Mouse (Mus musculus) left cerebral cortex, adult 18-20 months (tissue): ENCODE results near the gene Tex35. TPM values are rescaled to one million over a fixed set of nuclear protein-coding genes. Genes with fewer than 3 reads are reported as not detected.

Experiments
- DNase-seq, 2 experiments: peaks; one replicate each; pipeline ENCODE4 v3.0.0; 2021 to 2022; ENCODE audit warnings: low spot score in 2 of 2, mixed read lengths in 1 of 2
- total RNA-seq, 2 experiments: library from RNA; stranded (reverse); gene quantifications; 2 replicates each; pipeline ENCODE4 v1.2.3; 2021

Tex35 gene
- total RNA-seq, 2 experiments from 2014 or later = not detected

DNA sequence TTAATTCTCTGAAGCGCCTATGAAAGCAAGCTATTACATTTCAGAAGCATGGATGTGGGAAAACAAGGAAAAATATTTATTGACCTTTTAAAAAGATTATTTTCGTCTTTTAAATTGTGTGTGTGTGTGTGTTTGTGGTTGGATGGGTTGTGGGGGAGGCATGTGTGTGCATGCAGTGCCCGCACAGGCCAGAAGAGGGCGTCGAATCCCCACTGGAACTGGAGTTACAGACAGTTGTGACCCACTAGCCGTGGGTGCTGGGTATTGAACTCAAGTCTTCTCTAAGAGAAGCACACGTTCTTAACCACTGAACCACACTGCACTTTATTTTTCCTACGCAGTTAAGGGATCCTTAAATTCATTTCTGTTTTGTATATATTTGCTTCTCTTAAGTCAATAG lies 26.5 kb downstream of the Tex35 start:
- DNase-seq = no peak

DNA sequence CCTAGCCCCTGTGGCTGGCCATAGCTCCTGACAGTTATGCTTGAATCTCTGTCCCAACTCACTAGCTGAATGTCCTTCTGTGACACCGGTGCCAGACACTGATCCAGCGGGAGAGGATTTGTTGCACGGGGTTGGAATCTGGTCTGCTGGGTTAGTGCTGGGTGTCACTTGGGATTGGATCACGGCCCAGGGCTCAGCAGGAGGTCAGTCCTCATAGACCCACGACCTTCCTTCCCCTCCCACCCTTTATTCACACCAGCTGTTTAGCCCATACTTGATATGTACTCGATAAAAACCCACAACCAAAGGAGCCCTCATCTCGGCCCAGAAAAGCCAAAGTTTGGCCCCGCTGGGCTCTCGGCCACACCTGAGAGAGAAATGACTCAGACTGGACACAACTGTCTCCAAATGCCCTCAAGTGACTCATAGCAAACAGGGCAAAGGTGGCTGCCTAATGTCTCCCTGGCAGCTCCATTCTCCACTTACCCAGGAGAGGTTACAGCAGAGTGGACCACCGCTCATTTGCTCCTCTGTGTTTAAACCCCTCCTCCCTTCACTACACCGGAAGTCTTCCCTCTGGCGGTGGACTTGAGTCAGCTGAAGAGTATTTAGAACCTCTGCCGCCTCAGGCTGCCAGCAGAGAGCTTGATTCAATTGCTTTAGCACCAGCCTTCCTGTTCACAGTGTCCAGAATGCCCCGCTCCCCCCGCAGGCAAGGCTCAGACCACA lies 27.2 kb downstream of the Tex35 start:
- DNase-seq = no peak

DNA sequence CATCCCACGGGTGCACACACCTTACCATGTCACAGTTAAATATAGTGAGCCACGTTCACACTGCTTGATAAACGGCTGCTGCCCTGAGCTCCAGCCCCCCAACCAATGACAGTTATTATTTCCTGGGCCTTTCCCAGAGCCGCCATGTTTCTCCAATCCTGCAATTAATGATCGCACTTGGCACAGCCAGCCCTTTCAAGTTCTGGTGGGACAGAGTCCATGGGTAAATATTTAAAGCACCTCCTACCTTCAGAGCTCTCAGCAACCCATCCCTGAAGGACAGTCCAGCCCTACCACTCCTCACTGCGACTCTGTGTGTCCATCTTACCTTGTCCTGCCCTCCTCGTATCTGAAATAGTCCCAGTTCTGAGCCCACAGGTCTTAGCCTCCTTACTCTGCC lies 28.4 kb downstream of the Tex35 start:
- DNase-seq = no peak

GRCm38 (mm10) chr1:157079384-157080025 lies 29.0 kb downstream of the Tex35 start:
- DNase-seq = peak; percentile 32 to 38

GRCm38 (mm10) chr1:157076781-157077705 lies 31.4 kb downstream of the Tex35 start:
- peak; percentile 93 to 97 for DNase-seq

DNA sequence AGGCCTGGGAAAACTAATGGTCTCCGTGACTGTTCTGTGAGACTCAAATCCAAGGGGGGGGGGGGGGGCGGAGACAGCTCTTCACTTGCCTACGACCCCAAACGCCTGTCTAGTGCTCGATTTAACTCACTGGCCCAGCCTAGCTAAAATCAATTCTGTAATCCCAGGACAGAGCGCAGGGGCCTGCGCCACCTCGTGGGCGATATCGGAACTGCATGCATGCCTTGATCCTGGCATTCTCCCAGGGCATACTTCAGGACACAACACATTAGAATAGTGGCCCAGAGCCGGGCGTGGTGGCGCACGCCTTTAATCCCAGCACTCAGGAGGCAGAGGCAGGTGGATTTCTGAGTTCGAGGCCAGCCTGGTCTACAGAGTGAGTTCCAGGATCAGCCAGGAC lies 32.2 kb downstream of the Tex35 start:
- peak; percentile 76 to 81 for DNase-seq

GRCm38 (mm10) chr1:157074937-157075336 lies 33.5 kb downstream of the Tex35 start:
- DNase-seq = peak in 1 of 2 experiments; percentile 39

GRCm38 (mm10) chr1:157074371-157074770 lies 34.1 kb downstream of the Tex35 start:
- no peak for DNase-seq

- no peak for DNase-seq
Observed at GRCm38 (mm10) chr1:157073592-157073991, 34.9 kb downstream of the Tex35 start.

DNA sequence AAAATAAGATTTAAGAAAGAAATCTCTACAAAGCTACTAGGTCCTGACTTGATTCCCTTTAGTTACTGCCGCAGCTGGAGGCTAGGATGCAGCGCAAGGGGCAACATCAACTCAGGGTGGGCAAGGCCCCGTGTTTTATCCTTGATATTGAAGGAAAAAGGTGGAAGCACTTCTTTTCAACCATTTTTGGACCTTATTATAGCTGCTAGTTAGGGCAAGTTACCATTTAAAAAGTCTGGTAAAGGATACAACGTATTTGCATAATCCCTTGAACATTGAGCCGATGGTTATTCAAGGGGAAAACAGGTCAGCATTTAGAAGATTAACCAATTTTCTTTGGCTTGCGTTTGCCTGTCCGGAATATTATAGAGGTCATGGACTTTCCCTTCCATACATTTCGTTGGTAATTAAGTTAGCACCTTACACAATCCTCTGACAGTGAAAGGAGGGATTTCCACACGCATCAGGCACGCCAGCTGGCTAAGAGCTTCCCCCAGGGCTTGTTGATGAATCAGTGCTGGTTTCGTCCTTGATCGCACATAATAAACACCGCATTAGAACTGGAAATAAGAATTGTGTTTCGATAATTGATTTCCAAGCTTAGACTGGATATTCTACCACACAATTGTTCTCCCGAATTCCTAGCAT lies 39.2 kb downstream of the Tex35 start:
- no peak for DNase-seq

GRCm38 (mm10) chr1:157068316-157068715 lies 40.2 kb downstream of the Tex35 start:
- DNase-seq = no peak

DNA sequence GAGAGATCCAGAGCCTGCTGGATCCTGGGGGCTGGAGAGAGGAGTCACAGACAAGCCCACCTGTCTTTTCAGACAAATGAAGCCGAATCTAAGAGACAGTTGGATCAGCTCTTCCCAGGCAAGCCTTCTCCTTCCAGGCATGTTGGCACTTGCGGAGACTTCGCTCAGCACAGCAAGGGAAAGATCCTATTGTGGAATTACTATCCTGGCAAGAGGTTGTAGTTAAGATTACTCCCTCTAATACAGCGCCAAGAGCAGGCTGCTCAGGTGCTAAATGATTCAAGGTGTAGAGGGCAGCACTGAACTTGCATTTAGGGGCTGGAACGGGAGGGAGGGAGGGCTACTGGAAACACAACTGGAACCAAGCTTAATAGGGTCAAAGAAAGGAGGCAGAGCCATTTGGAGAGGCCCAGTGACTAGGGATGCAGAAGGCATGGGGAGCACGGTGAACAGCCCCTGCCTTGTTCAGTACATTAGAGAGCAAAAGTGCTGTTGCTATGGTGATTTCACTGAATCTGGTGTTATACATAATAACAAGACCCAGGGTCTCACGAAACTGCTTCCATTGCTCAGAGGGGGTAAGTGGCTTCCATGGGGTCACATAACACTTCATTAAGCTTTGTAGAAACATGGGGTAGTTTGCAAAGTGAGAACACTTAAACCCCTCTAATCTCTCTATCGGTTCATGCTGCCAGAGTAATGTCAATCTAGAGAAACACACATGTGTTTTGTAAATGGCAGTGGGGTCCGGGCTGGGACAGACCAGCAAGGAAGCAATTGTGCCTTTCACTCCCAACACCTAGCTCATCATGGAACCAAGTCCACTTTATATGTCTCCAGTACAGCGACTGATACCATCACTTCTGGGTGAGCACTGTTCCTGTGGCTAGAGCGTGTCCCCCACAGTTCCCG lies 42.4 kb downstream of the Tex35 start:
- DNase-seq = no peak

- DNase-seq = no peak
Observed at GRCm38 (mm10) chr1:157063318-157064115, 45.0 kb downstream of the Tex35 start.

DNA sequence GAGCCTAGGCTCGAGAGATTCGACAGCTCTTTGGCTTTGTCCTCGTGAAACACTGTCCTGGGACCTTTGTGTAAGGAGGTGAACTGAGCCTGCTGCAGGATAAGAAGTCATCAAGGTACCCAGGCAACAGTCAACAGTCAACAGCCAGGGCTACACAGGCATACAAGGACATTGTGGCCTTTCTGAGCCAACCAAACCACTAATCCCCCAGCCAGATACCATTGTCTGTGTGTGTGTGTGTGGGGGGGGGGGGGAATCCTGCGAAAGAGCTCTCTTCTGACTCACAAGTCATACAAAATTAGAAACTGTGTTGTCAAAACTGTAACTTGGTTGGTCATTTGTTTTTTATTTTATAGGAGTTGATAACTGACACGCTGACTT lies 46.0 kb downstream of the Tex35 start:
- no peak for DNase-seq

- no peak for DNase-seq
Observed at GRCm38 (mm10) chr1:157061800-157062444, 46.6 kb downstream of the Tex35 start.

DNA sequence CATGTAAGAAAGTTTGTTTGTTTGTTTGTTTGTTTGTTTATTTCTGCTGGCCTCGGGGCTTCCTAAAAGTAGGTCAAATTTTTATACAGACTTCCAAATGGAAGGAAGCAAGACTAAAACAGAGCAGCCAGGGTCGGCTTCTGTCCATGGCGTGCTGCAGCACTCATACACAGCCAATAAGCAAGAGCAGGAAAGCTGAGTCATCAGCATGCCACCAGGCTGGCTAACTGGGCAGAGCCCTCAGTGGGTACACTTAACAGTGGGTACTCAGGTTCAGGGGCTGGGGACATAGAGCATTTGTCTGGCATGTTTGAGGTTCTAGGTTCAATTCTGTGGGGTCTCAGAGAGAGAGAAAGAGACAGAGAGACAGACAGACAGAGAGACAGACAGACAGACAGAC lies 47.3 kb downstream of the Tex35 start:
- DNase-seq = no peak

DNA sequence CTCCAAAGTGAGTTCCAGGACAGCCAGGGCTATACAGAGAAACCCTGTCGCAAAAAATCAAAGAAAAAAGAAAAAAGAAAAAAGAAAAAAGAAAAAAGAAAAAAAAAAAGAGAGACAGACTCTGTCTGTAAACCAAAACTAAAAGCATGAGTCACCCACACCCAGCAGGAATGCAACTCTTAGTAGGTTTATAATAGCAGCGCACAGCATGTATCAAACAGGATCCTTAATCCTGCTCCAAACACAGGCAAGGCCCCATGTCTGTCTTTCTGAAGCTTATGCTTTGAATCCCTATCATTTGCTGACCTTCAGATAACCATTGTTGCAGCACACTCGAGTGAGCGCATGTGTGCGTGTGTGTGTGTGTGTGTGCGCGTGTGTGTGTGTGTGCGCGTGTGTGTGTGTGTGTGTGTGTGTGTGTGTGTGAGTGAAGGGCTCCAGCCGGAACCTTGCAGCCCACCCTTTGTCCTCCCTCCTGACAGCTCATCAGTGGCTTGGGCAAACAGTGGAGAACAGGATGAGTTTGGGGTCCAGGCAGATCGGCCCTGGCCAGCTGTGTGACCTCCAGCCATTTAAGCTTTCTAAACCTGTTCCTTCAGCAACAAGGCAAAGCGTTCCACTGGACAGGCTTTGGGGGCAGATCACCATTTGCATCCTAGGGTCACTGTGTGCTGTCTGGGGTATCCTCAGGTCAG lies 47.9 kb downstream of the Tex35 start:
- DNase-seq = no peak

GRCm38 (mm10) chr1:157055901-157056300 lies 52.6 kb downstream of the Tex35 start:
- DNase-seq = no peak
